8 mouse cellular contexts compared by ENCODE assay signal in genomic region chr10:68282466-68283391, GRCm38 (mm10). TPM values are rescaled to one million over a fixed set of nuclear protein-coding genes. Genes with fewer than 3 reads are reported as not detected.
DNase-seq lines count a peak whose midpoint lies in the region; ATAC-seq and TF ChIP-seq lines count a peak whose summit lies in the region.

No protein-coding gene starts in this region.

- H3K9me3 ChIP-seq in hindbrain, postnatal 0 days (ENCODE audit: low read length), result no peaks in the 10 kb centered on the region
- H3K9me3 ChIP-seq in megakaryocyte, embryonic 14.5 days, result no peaks in the 10 kb centered on the region

- H3K4me1 ChIP-seq in cortical plate, adult 2 months (ENCODE audit: control insufficient read depth, insufficient read depth, low read length), result no peaks in the 10 kb centered on the region
- H3K4me1 ChIP-seq in hindbrain, postnatal 0 days (ENCODE audit: insufficient read depth, low read length), result no peaks in the 10 kb centered on the region
- H3K4me1 ChIP-seq in megakaryocyte, embryonic 14.5 days, result peaks cover 52% of the 10 kb centered on the region

- no peak overlapping the region for H3K27ac ChIP-seq in cortical plate, adult 2 months (ENCODE audit: insufficient read depth, low read length)
- H3K27ac ChIP-seq in hindbrain, postnatal 0 days, result peak overlapping the region; percentile 70; the same call in 1 of the 2 replicates

- peak overlapping the region; percentile 58 for H3K9ac ChIP-seq in hindbrain, postnatal 0 days (replicated peaks; ENCODE audit: low read length)

- no peak for TF ChIP-seq POLR2A in cortical plate, adult 2 months (IDR thresholded peaks at IDR 0.05; ENCODE audit: extremely low read depth, insufficient read depth, low read length)

- H3K4me3 ChIP-seq in cortical plate, adult 2 months (ENCODE audit: insufficient read depth, low read length), result peak overlapping the region; percentile 41
- H3K4me3 ChIP-seq in hindbrain, postnatal 0 days (ENCODE audit: low read length), result peak overlapping the region; percentile 41
- H3K4me3 ChIP-seq in megakaryocyte, embryonic 14.5 days (replicated peaks), result peak overlapping the region; percentile 93

- peak overlapping the region; percentile 84 for H3K4me2 ChIP-seq in hindbrain, postnatal 0 days (ENCODE audit: low read depth, low read length)

- DNase-seq in adrenal gland, adult (ENCODE audit: inconsistent age in 2 of 2, low spot score in 1 of 2), result peak; percentile 88 to 96
- DNase-seq in gastrocnemius, adult 8-10 months (ENCODE audit: low spot score in 2 of 2), result peak; percentile 70 to 78
- DNase-seq in hindbrain, postnatal 0 days (ENCODE audit: low spot score), result peak; percentile 86
- DNase-seq in left cerebral cortex, adult 8-10 months (ENCODE audit: low spot score in 2 of 2), result peak; percentile 46 to 53
- peak; percentile 73 to 77 for DNase-seq in right cerebral cortex, adult 2 months (ENCODE audit: low spot score in 2 of 2)
- DNase-seq in urinary bladder, postnatal 25 days (ENCODE audit: low spot score), result peak; percentile 68

- no peaks in the 10 kb centered on the region for H3K36me3 ChIP-seq in hindbrain, postnatal 0 days (ENCODE audit: insufficient read depth, low read length)
- H3K36me3 ChIP-seq in megakaryocyte, embryonic 14.5 days (replicated peaks; ENCODE audit: low read length), result no peaks in the 10 kb centered on the region

- ATAC-seq in hindbrain, postnatal 0 days, result peak; percentile 86

- WGBS in hindbrain, postnatal 0 days, result 4% methylated on average over 27 of the region's 27 CpGs

- no peaks in the 10 kb centered on the region for H3K27me3 ChIP-seq in hindbrain, postnatal 0 days (ENCODE audit: insufficient read depth, low read length)
- no peaks in the 10 kb centered on the region for H3K27me3 ChIP-seq in megakaryocyte, embryonic 14.5 days (replicated peaks)

- peak; percentile 57 for TF ChIP-seq CTCF in cortical plate, adult 2 months (IDR thresholded peaks at IDR 0.05; ENCODE audit: extremely low read depth, insufficient read depth, low read length)
- peak; percentile 87 for TF ChIP-seq CTCF in hindbrain, postnatal 0 days (IDR thresholded peaks at IDR 0.05; ENCODE audit: low read depth)

RNA-seq across cellular contexts. Expression of gene Arid5b, which starts 4.2 kb away (rescaled TPM):
- polyA plus RNA-seq in cortical plate, adult 2 months (2012; rRNA removed), result 11.7 TPM in 2 replicates
- total RNA-seq in gastrocnemius, adult 8-10 months (2022), result 10 to 100 TPM; 10.1 to 12.5 (median 11.9) TPM
- 12.7 and 13.8 TPM in 2 replicates for total RNA-seq in hindbrain, postnatal 0 days (2014; rRNA removed)
- polyA plus RNA-seq in hindbrain, postnatal 0 days (2015; fragmentation: Nextera tagmentation; extraction: Ambion mirVana), result 13.1 and 13.3 TPM in 2 replicates
- 10 to 100 TPM; 25.1 to 30.5 (median 26.5) TPM for total RNA-seq in left cerebral cortex, adult 8-10 months (2022)
- polyA plus RNA-seq in megakaryocyte, embryonic 14.5 days (2012; ENCODE audit: insufficient read depth, low replicate concordance), result 0.57 and 0.63 TPM in 2 replicates

Comparison
In these comparisons a context has a peak if more than half of its experiments do, and no peak if none do; other contexts are left out.
1. H3K4me3 ChIP-seq: peak in every context shown above with its lines; median percentile 93 in megakaryocyte, embryonic 14.5 days; 41 in cortical plate, adult 2 months; 41 in hindbrain, postnatal 0 days.